Mouse (Mus musculus): Measurements from ENCODE around the gene Creg1. TPM values are rescaled to one million over a fixed set of nuclear protein-coding genes. Genes with fewer than 3 reads are reported as not detected.

Gene Creg1
- polyA plus RNA-seq, 1 experiment from 2014 or later, result 69.9 TPM

GRCm38 (mm10) chr1:165770181-165770759 lies 6.7 kb downstream of the Creg1 start:
- no peaks in the 10 kb centered on the region for H3K27me3 ChIP-seq
- H3K27ac ChIP-seq, result no peak overlapping the region
- ATAC-seq (replicated peaks; ENCODE audit: insufficient number of reproducible peaks, insufficient read depth, low FRiP score, low read depth), result no peak
- H3K9me3 ChIP-seq (replicated peaks), result no peaks in the 10 kb centered on the region
- no peak overlapping the region for H3K4me2 ChIP-seq
- H3K4me3 ChIP-seq, result no peak overlapping the region
- no peak overlapping the region for H3K9ac ChIP-seq
- WGBS, result 68% methylated on average over 10 of the region's 10 CpGs
- H3K4me1 ChIP-seq (replicated peaks), result peaks cover 22% of the 10 kb centered on the region
- peaks cover 22% of the 10 kb centered on the region; the same call in 1 of the 2 replicates for H3K36me3 ChIP-seq

GRCm38 (mm10) chr1:165771491-165771897 lies 7.9 kb downstream of the Creg1 start:
- Histone ChIP-seq H3K9me3 (replicated peaks) (no peaks in the 10 kb centered on the region), H3K4me2 (peak overlapping the region; percentile 35), H3K9ac (no peak overlapping the region), H3K4me3 (no peak overlapping the region; the same call in 1 of the 2 replicates), H3K4me1 (replicated peaks) (peaks cover 18% of the 10 kb centered on the region), H3K27ac (no peak overlapping the region), H3K27me3 (no peaks in the 10 kb centered on the region), H3K36me3 (peaks cover 22% of the 10 kb centered on the region; the same call in 1 of the 2 replicates)
- WGBS, result under 1% methylated on average over 12 of the region's 12 CpGs
- ATAC-seq (replicated peaks; ENCODE audit: insufficient number of reproducible peaks, insufficient read depth, low FRiP score, low read depth), result peak; percentile 68

- Histone ChIP-seq H3K36me3 (peaks cover 22% of the 10 kb centered on the region; the same call in 1 of the 2 replicates), H3K4me3 (no peak overlapping the region; the same call in 1 of the 2 replicates), H3K9ac (no peak overlapping the region), H3K27me3 (no peaks in the 10 kb centered on the region), H3K27ac (no peak overlapping the region), H3K4me2 (peak overlapping the region; percentile 35), H3K4me1 (replicated peaks) (peaks cover 18% of the 10 kb centered on the region), H3K9me3 (replicated peaks) (no peaks in the 10 kb centered on the region)
- WGBS, result 47% methylated on average over 9 of the region's 9 CpGs
- no peak for ATAC-seq (replicated peaks; ENCODE audit: insufficient number of reproducible peaks, insufficient read depth, low FRiP score, low read depth)
These were observed 8.5 kb downstream of the Creg1 start for GRCm38 (mm10) chr1:165771998-165772397.

- no peak for ATAC-seq (replicated peaks; ENCODE audit: insufficient number of reproducible peaks, insufficient read depth, low FRiP score, low read depth)
- Histone ChIP-seq H3K9me3 (replicated peaks) (no peaks in the 10 kb centered on the region), H3K27ac (no peak overlapping the region), H3K27me3 (no peaks in the 10 kb centered on the region), H3K4me2 (peak overlapping the region; percentile 37; the same call in 1 of the 2 replicates), H3K36me3 (peaks cover 15% of the 10 kb centered on the region; the same call in 1 of the 2 replicates), H3K4me1 (replicated peaks) (peaks cover 22% of the 10 kb centered on the region), H3K9ac (no peak overlapping the region), H3K4me3 (no peak overlapping the region)
- 50% methylated on average over 19 of the region's 19 CpGs for WGBS
These were observed 12.2 kb downstream of the Creg1 start for GRCm38 (mm10) chr1:165775518-165776294.

GRCm38 (mm10) chr1:165779954-165780585 lies 16.5 kb downstream of the Creg1 start:
- ATAC-seq (replicated peaks; ENCODE audit: insufficient number of reproducible peaks, insufficient read depth, low FRiP score, low read depth), result peak; percentile 25; the same call in 1 of the 2 replicates
- Histone ChIP-seq H3K36me3 (no peaks in the 10 kb centered on the region), H3K9me3 (replicated peaks) (no peaks in the 10 kb centered on the region), H3K27ac (no peak overlapping the region), H3K4me3 (peak overlapping the region; percentile 53), H3K4me1 (replicated peaks) (peaks cover 9% of the 10 kb centered on the region), H3K9ac (peak overlapping the region; percentile 37), H3K4me2 (peak overlapping the region; percentile 79), H3K27me3 (no peaks in the 10 kb centered on the region)
- 2% methylated on average over 13 of the region's 13 CpGs for WGBS

- Histone ChIP-seq H3K27me3 (no peaks in the 10 kb centered on the region), H3K4me2 (peak overlapping the region; percentile 79), H3K9me3 (replicated peaks) (no peaks in the 10 kb centered on the region), H3K9ac (peak overlapping the region; percentile 46), H3K4me3 (peak overlapping the region; percentile 53), H3K4me1 (replicated peaks) (peaks cover 9% of the 10 kb centered on the region), H3K36me3 (no peaks in the 10 kb centered on the region), H3K27ac (no peak overlapping the region)
- WGBS, result 3% methylated on average over 20 of the region's 20 CpGs
- peak; percentile 54 for ATAC-seq (replicated peaks; ENCODE audit: insufficient number of reproducible peaks, insufficient read depth, low FRiP score, low read depth)
These were observed 17.1 kb downstream of the Creg1 start for GRCm38 (mm10) chr1:165780586-165781111.

- H3K4me3 ChIP-seq, result no peak overlapping the region
- no peak for ATAC-seq (replicated peaks; ENCODE audit: insufficient number of reproducible peaks, insufficient read depth, low FRiP score, low read depth)
- H3K4me2 ChIP-seq, result peak overlapping the region; percentile 79; the same call in 1 of the 2 replicates
- peaks cover 9% of the 10 kb centered on the region for H3K4me1 ChIP-seq (replicated peaks)
- H3K27ac ChIP-seq, result no peak overlapping the region
- H3K9ac ChIP-seq, result no peak overlapping the region
- no peaks in the 10 kb centered on the region for H3K36me3 ChIP-seq
- H3K27me3 ChIP-seq, result no peaks in the 10 kb centered on the region
- WGBS, result 75% methylated on average over 9 of the region's 9 CpGs
- no peaks in the 10 kb centered on the region for H3K9me3 ChIP-seq (replicated peaks)
These were observed 17.9 kb downstream of the Creg1 start for GRCm38 (mm10) chr1:165781426-165781825.

GRCm38 (mm10) chr1:165781911-165782310 lies 18.4 kb downstream of the Creg1 start:
- Histone ChIP-seq H3K4me1 (replicated peaks) (peaks cover 9% of the 10 kb centered on the region), H3K4me2 (no peak overlapping the region), H3K9me3 (replicated peaks) (no peaks in the 10 kb centered on the region), H3K36me3 (no peaks in the 10 kb centered on the region), H3K4me3 (no peak overlapping the region), H3K9ac (no peak overlapping the region), H3K27ac (no peak overlapping the region), H3K27me3 (no peaks in the 10 kb centered on the region)
- WGBS, result 81% methylated on average over 12 of the region's 12 CpGs
- ATAC-seq (replicated peaks; ENCODE audit: insufficient number of reproducible peaks, insufficient read depth, low FRiP score, low read depth), result no peak

GRCm38 (mm10) chr1:165786296-165786695 lies 22.8 kb downstream of the Creg1 start:
- WGBS, result 66% methylated on average over 11 of the region's 11 CpGs
- H3K9ac ChIP-seq, result no peak overlapping the region
- H3K4me3 ChIP-seq, result no peak overlapping the region
- H3K4me2 ChIP-seq, result no peak overlapping the region
- no peaks in the 10 kb centered on the region for H3K4me1 ChIP-seq (replicated peaks)
- H3K36me3 ChIP-seq, result no peaks in the 10 kb centered on the region
- H3K9me3 ChIP-seq (replicated peaks), result no peaks in the 10 kb centered on the region
- no peak for ATAC-seq (replicated peaks; ENCODE audit: insufficient number of reproducible peaks, insufficient read depth, low FRiP score, low read depth)
- no peak overlapping the region for H3K27ac ChIP-seq
- no peaks in the 10 kb centered on the region for H3K27me3 ChIP-seq

GRCm38 (mm10) chr1:165788511-165788910 lies 25.0 kb downstream of the Creg1 start, which contains the start of gene Cd247:
Gene Cd247, plus strand, starts transcription at chr1:165788681.
- H3K4me2 ChIP-seq, result no peak within 1 kb of the TSS
- no peaks in the 10 kb centered on the region for H3K9me3 ChIP-seq (replicated peaks)
- WGBS, result 73% methylated on average over 8 of the region's 8 CpGs
- H3K36me3 ChIP-seq, result no peaks in the 10 kb centered on the region
- no peaks in the 10 kb centered on the region for H3K4me1 ChIP-seq (replicated peaks)
- no peak within 1 kb of the TSS for H3K9ac ChIP-seq
- H3K27me3 ChIP-seq, result no peaks in the 10 kb centered on the region
- peak within 1 kb of the TSS; percentile 18 for H3K4me3 ChIP-seq
- no peak for ATAC-seq (replicated peaks; ENCODE audit: insufficient number of reproducible peaks, insufficient read depth, low FRiP score, low read depth)
- H3K27ac ChIP-seq, result no peak within 1 kb of the TSS

- no peak overlapping the region for H3K9ac ChIP-seq
- peak overlapping the region; percentile 18 for H3K4me3 ChIP-seq
- H3K4me1 ChIP-seq (replicated peaks), result no peaks in the 10 kb centered on the region
- no peaks in the 10 kb centered on the region for H3K27me3 ChIP-seq
- 82% methylated on average over 17 of the region's 17 CpGs for WGBS
- no peaks in the 10 kb centered on the region for H3K36me3 ChIP-seq
- no peak for ATAC-seq (replicated peaks; ENCODE audit: insufficient number of reproducible peaks, insufficient read depth, low FRiP score, low read depth)
- no peak overlapping the region for H3K27ac ChIP-seq
- H3K4me2 ChIP-seq, result no peak overlapping the region
- no peaks in the 10 kb centered on the region for H3K9me3 ChIP-seq (replicated peaks)
These were observed 25.6 kb downstream of the Creg1 start for GRCm38 (mm10) chr1:165789066-165789660.

All from heart, embryonic 15.5 days (tissue).